Mouse (Mus musculus): ENCODE measurements around the gene Myo16. TPM values are rescaled to one million over a fixed set of nuclear protein-coding genes. Genes with fewer than 3 reads are reported as not detected.

The Myo16 gene
- polyA plus RNA-seq, 1 experiment from 2014 or later, result 0.63 TPM

GRCm38 (mm10) chr8:10415288-10415687, 261.6 kb downstream of the Myo16 start:
- no peak overlapping the region for H3K9ac ChIP-seq
- no peak for ATAC-seq (ENCODE audit: insufficient number of reproducible peaks, low FRiP score, low TSS enrichment, low read depth)
- no peak overlapping the region for H3K4me3 ChIP-seq (replicated peaks)
- no peak overlapping the region for H3K27ac ChIP-seq (replicated peaks)
- H3K4me2 ChIP-seq (replicated peaks), result peak overlapping the region; percentile 21; the same call in 1 of the 2 replicates
- H3K4me1 ChIP-seq, result no peaks in the 10 kb centered on the region
- 0 out of 2 replicates have a peak, but pooled peaks cover 9% of the 10 kb centered on the region for H3K27me3 ChIP-seq
- no peaks in the 10 kb centered on the region for H3K36me3 ChIP-seq
- no peaks in the 10 kb centered on the region for H3K9me3 ChIP-seq (replicated peaks)
- WGBS, result 25% methylated on average over 7 of the region's 7 CpGs

- Histone ChIP-seq H3K4me1 (no peaks in the 10 kb centered on the region), H3K36me3 (no peaks in the 10 kb centered on the region), H3K27ac (replicated peaks) (no peak overlapping the region), H3K9me3 (replicated peaks) (no peaks in the 10 kb centered on the region), H3K4me3 (replicated peaks) (no peak overlapping the region), H3K4me2 (replicated peaks) (no peak overlapping the region), H3K27me3 (0 out of 2 replicates have a peak, but pooled peaks cover 9% of the 10 kb centered on the region), H3K9ac (no peak overlapping the region)
- WGBS, result 79% methylated on average over 9 of the region's 9 CpGs
- ATAC-seq (ENCODE audit: insufficient number of reproducible peaks, low FRiP score, low TSS enrichment, low read depth), result no peak
These were observed 262.2 kb downstream of the Myo16 start for GRCm38 (mm10) chr8:10415885-10416284.

GRCm38 (mm10) chr8:10416806-10417205, 263.1 kb downstream of the Myo16 start:
- Histone ChIP-seq H3K27me3 (0 out of 2 replicates have a peak, but pooled peaks cover 9% of the 10 kb centered on the region), H3K9ac (no peak overlapping the region), H3K27ac (replicated peaks) (no peak overlapping the region), H3K4me3 (replicated peaks) (no peak overlapping the region), H3K4me2 (replicated peaks) (no peak overlapping the region), H3K9me3 (replicated peaks) (no peaks in the 10 kb centered on the region), H3K4me1 (no peaks in the 10 kb centered on the region), H3K36me3 (no peaks in the 10 kb centered on the region)
- no peak; the same call in 1 of the 2 replicates for ATAC-seq (ENCODE audit: insufficient number of reproducible peaks, low FRiP score, low TSS enrichment, low read depth)
- 65% methylated on average over 12 of the region's 12 CpGs for WGBS

GRCm38 (mm10) chr8:10417281-10417680, 263.6 kb downstream of the Myo16 start:
- Histone ChIP-seq H3K27me3 (0 out of 2 replicates have a peak, but pooled peaks cover 9% of the 10 kb centered on the region), H3K9me3 (replicated peaks) (no peaks in the 10 kb centered on the region), H3K27ac (replicated peaks) (no peak overlapping the region), H3K4me3 (replicated peaks) (no peak overlapping the region), H3K4me2 (replicated peaks) (no peak overlapping the region), H3K4me1 (no peaks in the 10 kb centered on the region), H3K9ac (no peak overlapping the region), H3K36me3 (no peaks in the 10 kb centered on the region)
- WGBS, result 91% methylated on average over 6 of the region's 6 CpGs
- no peak for ATAC-seq (ENCODE audit: insufficient number of reproducible peaks, low FRiP score, low TSS enrichment, low read depth)

- H3K27ac ChIP-seq (replicated peaks), result no peak overlapping the region
These were observed 264.3 kb downstream of the Myo16 start for GRCm38 (mm10) chr8:10418013-10418412.

GRCm38 (mm10) chr8:10418971-10419370, 265.3 kb downstream of the Myo16 start:
- WGBS, result 65% methylated on average over 7 of the region's 7 CpGs
- H3K4me1 ChIP-seq, result no peaks in the 10 kb centered on the region
- no peak overlapping the region for H3K27ac ChIP-seq (replicated peaks)
- H3K36me3 ChIP-seq, result no peaks in the 10 kb centered on the region
- ATAC-seq (ENCODE audit: insufficient number of reproducible peaks, low FRiP score, low TSS enrichment, low read depth), result no peak
- H3K27me3 ChIP-seq, result 0 out of 2 replicates have a peak, but pooled peaks cover 5% of the 10 kb centered on the region
- no peak overlapping the region for H3K9ac ChIP-seq
- no peak overlapping the region for H3K4me2 ChIP-seq (replicated peaks)
- H3K9me3 ChIP-seq (replicated peaks), result no peaks in the 10 kb centered on the region
- no peak overlapping the region for H3K4me3 ChIP-seq (replicated peaks)

More at GRCm38 (mm10) chr8:10418013-10418412, 264.3 kb downstream of the Myo16 start:
- no peaks in the 10 kb centered on the region for H3K9me3 ChIP-seq (replicated peaks)
- no peak overlapping the region for H3K4me3 ChIP-seq (replicated peaks)
- H3K9ac ChIP-seq, result no peak overlapping the region
- no peak for ATAC-seq (ENCODE audit: insufficient number of reproducible peaks, low FRiP score, low TSS enrichment, low read depth)
- 0 out of 2 replicates have a peak, but pooled peaks cover 9% of the 10 kb centered on the region for H3K27me3 ChIP-seq
- WGBS, result 86% methylated on average over 8 of the region's 8 CpGs
- no peak overlapping the region for H3K4me2 ChIP-seq (replicated peaks)
- no peaks in the 10 kb centered on the region for H3K36me3 ChIP-seq
- H3K4me1 ChIP-seq, result no peaks in the 10 kb centered on the region

GRCm38 (mm10) chr8:10419726-10420125, 266.0 kb downstream of the Myo16 start:
- H3K36me3 ChIP-seq, result no peaks in the 10 kb centered on the region
- ATAC-seq (ENCODE audit: insufficient number of reproducible peaks, low FRiP score, low TSS enrichment, low read depth), result no peak
- no peak overlapping the region for H3K4me3 ChIP-seq (replicated peaks)
- H3K27me3 ChIP-seq, result no peaks in the 10 kb centered on the region
- no peak overlapping the region for H3K27ac ChIP-seq (replicated peaks)
- no peaks in the 10 kb centered on the region for H3K9me3 ChIP-seq (replicated peaks)
- 80% methylated on average over 4 of the region's 4 CpGs for WGBS
- H3K9ac ChIP-seq, result no peak overlapping the region
- no peaks in the 10 kb centered on the region for H3K4me1 ChIP-seq
- no peak overlapping the region for H3K4me2 ChIP-seq (replicated peaks)

- Histone ChIP-seq H3K27ac (replicated peaks) (no peak overlapping the region), H3K9me3 (replicated peaks) (no peaks in the 10 kb centered on the region), H3K4me1 (no peaks in the 10 kb centered on the region), H3K27me3 (no peaks in the 10 kb centered on the region), H3K4me2 (replicated peaks) (no peak overlapping the region), H3K9ac (no peak overlapping the region), H3K4me3 (replicated peaks) (no peak overlapping the region), H3K36me3 (no peaks in the 10 kb centered on the region)
- ATAC-seq (ENCODE audit: insufficient number of reproducible peaks, low FRiP score, low TSS enrichment, low read depth), result no peak
- 76% methylated on average over 6 of the region's 6 CpGs for WGBS
These were observed 266.8 kb downstream of the Myo16 start for GRCm38 (mm10) chr8:10420551-10420950.

GRCm38 (mm10) chr8:10421516-10422090, 267.9 kb downstream of the Myo16 start:
- Histone ChIP-seq H3K27ac (replicated peaks) (no peak overlapping the region), H3K9ac (no peak overlapping the region), H3K27me3 (no peaks in the 10 kb centered on the region), H3K9me3 (replicated peaks) (no peaks in the 10 kb centered on the region), H3K4me1 (no peaks in the 10 kb centered on the region), H3K4me3 (replicated peaks) (no peak overlapping the region), H3K36me3 (no peaks in the 10 kb centered on the region), H3K4me2 (replicated peaks) (no peak overlapping the region)
- WGBS, result 79% methylated on average over 9 of the region's 9 CpGs
- no peak for ATAC-seq (ENCODE audit: insufficient number of reproducible peaks, low FRiP score, low TSS enrichment, low read depth)

GRCm38 (mm10) chr8:10435492-10435891, 281.8 kb downstream of the Myo16 start:
- Histone ChIP-seq H3K9ac (no peak overlapping the region), H3K36me3 (no peaks in the 10 kb centered on the region), H3K4me2 (replicated peaks) (no peak overlapping the region), H3K27me3 (no peaks in the 10 kb centered on the region), H3K9me3 (replicated peaks) (no peaks in the 10 kb centered on the region), H3K4me3 (replicated peaks) (no peak overlapping the region), H3K27ac (replicated peaks) (no peak overlapping the region), H3K4me1 (no peaks in the 10 kb centered on the region)
- no peak for ATAC-seq (ENCODE audit: insufficient number of reproducible peaks, low FRiP score, low TSS enrichment, low read depth)
- WGBS, result 82% methylated on average over 8 of the region's 8 CpGs

GRCm38 (mm10) chr8:10438772-10439171, 285.1 kb downstream of the Myo16 start:
- no peaks in the 10 kb centered on the region for H3K27me3 ChIP-seq
- WGBS, result 14% methylated on average over 11 of the region's 11 CpGs
- no peaks in the 10 kb centered on the region for H3K9me3 ChIP-seq (replicated peaks)
- H3K4me3 ChIP-seq (replicated peaks), result no peak overlapping the region
- H3K9ac ChIP-seq, result no peak overlapping the region
- no peak overlapping the region for H3K4me2 ChIP-seq (replicated peaks)
- H3K27ac ChIP-seq (replicated peaks), result no peak overlapping the region
- H3K4me1 ChIP-seq, result no peaks in the 10 kb centered on the region
- no peaks in the 10 kb centered on the region for H3K36me3 ChIP-seq
- ATAC-seq (ENCODE audit: insufficient number of reproducible peaks, low FRiP score, low TSS enrichment, low read depth), result no peak
